Mouse (Mus musculus): ENCODE measurements around the gene Ano10. TPM values are rescaled to one million over a fixed set of nuclear protein-coding genes. Genes with fewer than 3 reads are reported as not detected.
"Not testable (repeated sequence)": the region's sequence is repeated elsewhere in the genome, so short reads cannot be mapped to it uniquely, and the experiment has no call there.

Ano10 gene
- polyA plus RNA-seq, 1 experiment from 2014 or later = 46.1 TPM

GRCm38 (mm10) chr9:122173405-122174233, 120.6 kb downstream of the Ano10 start:
- no peak overlapping the region for H3K4me3 ChIP-seq
- H3K36me3 ChIP-seq = peaks cover 26% of the 10 kb centered on the region
- H3K4me1 ChIP-seq = peaks cover 19% of the 10 kb centered on the region
- no peak overlapping the region for H3K27ac ChIP-seq
- no peak overlapping the region for H3K4me2 ChIP-seq
- WGBS = 67% methylated on average over 9 of the region's 9 CpGs
- no peaks in the 10 kb centered on the region for H3K9me3 ChIP-seq
- no peak for ATAC-seq (ENCODE audit: insufficient number of reproducible peaks, low FRiP score, low TSS enrichment, low read depth)
- H3K27me3 ChIP-seq = no peaks in the 10 kb centered on the region
- H3K9ac ChIP-seq = no peak overlapping the region

GRCm38 (mm10) chr9:122172612-122173186, 121.5 kb downstream of the Ano10 start:
- no peaks in the 10 kb centered on the region for H3K9me3 ChIP-seq
- H3K36me3 ChIP-seq = peaks cover 30% of the 10 kb centered on the region
- 87% methylated on average over 11 of the region's 11 CpGs for WGBS
- no peak overlapping the region for H3K4me2 ChIP-seq
- H3K9ac ChIP-seq = no peak overlapping the region
- H3K4me1 ChIP-seq = peaks cover 10% of the 10 kb centered on the region
- no peak for ATAC-seq (ENCODE audit: insufficient number of reproducible peaks, low FRiP score, low TSS enrichment, low read depth)
- H3K27ac ChIP-seq = no peak overlapping the region
- H3K27me3 ChIP-seq = no peaks in the 10 kb centered on the region
- H3K4me3 ChIP-seq = no peak overlapping the region

- Histone ChIP-seq H3K27me3 (no peaks in the 10 kb centered on the region), H3K4me1 (peaks cover 9% of the 10 kb centered on the region), H3K27ac (no peak overlapping the region), H3K36me3 (peaks cover 54% of the 10 kb centered on the region), H3K4me3 (no peak overlapping the region), H3K9ac (no peak overlapping the region), H3K9me3 (no peaks in the 10 kb centered on the region), H3K4me2 (no peak overlapping the region)
- 92% methylated on average over 6 of the region's 6 CpGs for WGBS
- no peak for ATAC-seq (ENCODE audit: insufficient number of reproducible peaks, low FRiP score, low TSS enrichment, low read depth)
Measured at GRCm38 (mm10) chr9:122169901-122170300, 124.3 kb downstream of the Ano10 start.

DNA sequence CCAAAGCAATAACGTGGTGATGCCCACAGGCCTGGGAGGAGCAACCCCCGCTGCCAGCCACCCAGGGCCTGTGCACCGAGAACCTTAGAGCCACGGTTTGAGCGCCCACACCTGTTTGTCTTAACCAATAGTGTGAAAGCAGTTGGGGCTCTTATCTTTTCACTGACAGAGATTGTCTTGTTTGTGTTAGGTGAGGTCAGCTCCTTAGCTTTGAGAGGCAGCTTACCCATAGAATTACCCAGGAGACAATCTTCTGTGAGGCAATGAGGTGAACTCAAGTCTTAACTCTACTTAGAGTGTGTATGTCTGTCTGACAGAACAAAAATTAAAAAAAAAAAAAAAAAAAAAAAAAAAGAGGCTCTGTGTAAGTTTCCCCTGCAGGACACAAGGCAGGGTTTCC, 126.5 kb downstream of the Ano10 start:
- peaks cover 63% of the 10 kb centered on the region for H3K36me3 ChIP-seq
- not testable (repeated sequence) for H3K27ac ChIP-seq; H3K9me3 ChIP-seq; H3K27me3 ChIP-seq; ATAC-seq (ENCODE audit: insufficient number of reproducible peaks, low FRiP score, low TSS enrichment, low read depth); H3K4me2 ChIP-seq; H3K4me3 ChIP-seq; H3K9ac ChIP-seq; H3K4me1 ChIP-seq
- WGBS = 83% methylated on average over 5 of the region's 5 CpGs

DNA sequence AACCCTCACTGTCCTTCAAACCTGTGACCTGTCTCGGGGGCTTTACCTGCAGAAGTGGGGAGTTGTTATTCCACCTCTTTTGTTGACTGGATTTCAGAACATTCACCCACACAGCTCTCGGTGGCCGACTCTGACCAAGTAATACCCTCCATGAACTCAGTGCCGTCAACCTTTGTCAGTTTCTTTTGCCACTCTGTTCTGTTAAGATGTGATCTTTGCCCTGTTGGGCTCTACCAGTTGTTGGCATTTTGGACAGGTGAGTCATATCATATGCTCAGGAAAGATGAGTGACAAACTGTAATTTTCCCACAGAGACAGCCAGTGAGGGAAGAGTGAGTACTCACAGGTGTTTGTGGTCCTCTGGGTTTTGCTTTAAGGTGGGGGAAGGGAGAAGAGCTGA, 129.7 kb downstream of the Ano10 start:
- ATAC-seq (ENCODE audit: insufficient number of reproducible peaks, low FRiP score, low TSS enrichment, low read depth) = no peak
- Histone ChIP-seq H3K27me3 (no peaks in the 10 kb centered on the region), H3K9ac (no peak overlapping the region), H3K9me3 (no peaks in the 10 kb centered on the region), H3K4me3 (no peak overlapping the region), H3K27ac (no peak overlapping the region), H3K4me1 (no peaks in the 10 kb centered on the region), H3K36me3 (peaks cover 62% of the 10 kb centered on the region), H3K4me2 (no peak overlapping the region)
- 92% methylated on average over 4 of the region's 4 CpGs for WGBS

- Histone ChIP-seq H3K9ac (no peak overlapping the region), H3K27ac (no peak overlapping the region), H3K4me3 (no peak overlapping the region), H3K9me3 (no peaks in the 10 kb centered on the region), H3K4me1 (0 out of 2 replicates have a peak, but pooled peaks cover 2% of the 10 kb centered on the region), H3K27me3 (no peaks in the 10 kb centered on the region), H3K4me2 (no peak overlapping the region), H3K36me3 (peaks cover 39% of the 10 kb centered on the region)
- 94% methylated on average over 14 of the region's 14 CpGs for WGBS
- no peak for ATAC-seq (ENCODE audit: insufficient number of reproducible peaks, low FRiP score, low TSS enrichment, low read depth)
Measured at GRCm38 (mm10) chr9:122157079-122157441, 137.2 kb downstream of the Ano10 start.

DNA sequence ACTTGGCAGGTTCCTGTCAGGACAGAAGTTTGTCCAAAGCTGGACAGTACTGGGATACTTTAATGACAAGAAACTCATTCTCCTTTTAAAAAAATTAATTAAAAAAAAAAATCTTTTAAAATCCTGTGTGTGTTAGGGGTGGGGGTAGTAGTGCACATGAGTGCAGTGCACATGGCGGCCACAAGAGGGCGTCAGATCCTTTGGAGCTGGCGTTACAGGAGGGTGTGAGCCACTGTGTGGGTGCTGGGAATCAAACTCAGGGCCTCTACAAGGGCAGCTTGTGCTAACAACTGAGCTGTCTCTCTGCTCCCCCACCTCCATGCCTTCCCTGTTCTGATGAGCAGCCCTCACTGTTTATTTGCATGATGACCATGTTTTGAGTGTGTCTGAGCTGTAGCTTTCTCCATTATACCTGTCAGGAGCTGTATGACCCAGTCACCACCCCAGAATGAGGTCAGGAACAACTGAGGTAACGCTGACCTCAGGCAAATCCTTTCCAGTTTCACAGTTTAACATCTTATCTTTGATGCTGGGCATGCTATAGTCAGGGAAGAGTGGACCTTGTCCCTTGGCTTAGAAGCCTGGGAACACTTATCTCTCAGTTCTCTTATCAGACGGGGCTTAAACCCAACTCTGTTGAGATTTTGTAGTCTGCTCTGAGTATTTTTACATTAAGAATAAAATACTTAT, 137.7 kb downstream of the Ano10 start:
- H3K9me3 ChIP-seq = no peaks in the 10 kb centered on the region
- H3K9ac ChIP-seq = no peak overlapping the region
- H3K4me2 ChIP-seq = no peak overlapping the region
- WGBS = 84% methylated on average over 5 of the region's 5 CpGs
- H3K27ac ChIP-seq = no peak overlapping the region
- H3K4me3 ChIP-seq = no peak overlapping the region
- H3K4me1 ChIP-seq = 0 out of 2 replicates have a peak, but pooled peaks cover 2% of the 10 kb centered on the region
- H3K27me3 ChIP-seq = no peaks in the 10 kb centered on the region
- peaks cover 40% of the 10 kb centered on the region for H3K36me3 ChIP-seq
- ATAC-seq (ENCODE audit: insufficient number of reproducible peaks, low FRiP score, low TSS enrichment, low read depth) = no peak

GRCm38 (mm10) chr9:122155193-122155592, 139.0 kb downstream of the Ano10 start:
- no peaks in the 10 kb centered on the region for H3K9me3 ChIP-seq
- H3K27me3 ChIP-seq = no peaks in the 10 kb centered on the region
- no peak overlapping the region for H3K9ac ChIP-seq
- WGBS = 94% methylated on average over 1 of the region's 1 CpGs
- H3K4me3 ChIP-seq = no peak overlapping the region
- H3K27ac ChIP-seq = no peak overlapping the region
- H3K4me1 ChIP-seq = 0 out of 2 replicates have a peak, but pooled peaks cover 2% of the 10 kb centered on the region
- H3K36me3 ChIP-seq = peaks cover 31% of the 10 kb centered on the region
- ATAC-seq (ENCODE audit: insufficient number of reproducible peaks, low FRiP score, low TSS enrichment, low read depth) = no peak
- no peak overlapping the region for H3K4me2 ChIP-seq

- Histone ChIP-seq H3K4me1 (0 out of 2 replicates have a peak, but pooled peaks cover 2% of the 10 kb centered on the region), H3K36me3 (peaks cover 24% of the 10 kb centered on the region), H3K9me3 (no peaks in the 10 kb centered on the region), H3K9ac (no peak overlapping the region), H3K27me3 (no peaks in the 10 kb centered on the region), H3K4me2 (no peak overlapping the region), H3K4me3 (no peak overlapping the region), H3K27ac (no peak overlapping the region)
- ATAC-seq (ENCODE audit: insufficient number of reproducible peaks, low FRiP score, low TSS enrichment, low read depth) = no peak
- 91% methylated on average over 3 of the region's 3 CpGs for WGBS
Measured at GRCm38 (mm10) chr9:122153436-122153835, 140.8 kb downstream of the Ano10 start.

- ATAC-seq (ENCODE audit: insufficient number of reproducible peaks, low FRiP score, low TSS enrichment, low read depth) = no peak
Measured at GRCm38 (mm10) chr9:122152501-122152900, 141.7 kb downstream of the Ano10 start.

DNA sequence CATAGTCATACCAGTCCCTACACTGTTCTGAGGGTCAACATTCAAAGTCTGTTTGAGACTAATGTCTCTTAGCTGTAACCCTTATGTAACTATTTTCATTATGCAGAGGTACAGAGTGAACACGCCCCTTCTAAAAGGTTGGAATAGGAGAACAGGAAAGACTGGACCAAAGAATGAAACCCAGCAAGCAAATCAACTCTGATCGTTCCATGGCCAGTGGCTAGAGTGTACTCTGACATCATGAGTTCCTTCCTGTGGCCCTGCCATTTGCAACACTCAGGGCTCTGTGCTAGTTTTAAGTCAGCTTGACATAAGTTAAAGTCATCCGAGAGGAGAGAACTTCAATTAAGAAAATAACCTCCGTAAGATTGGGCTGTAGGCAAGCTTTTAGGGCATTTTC, 142.2 kb downstream of the Ano10 start:
- Histone ChIP-seq H3K27me3 (no peaks in the 10 kb centered on the region), H3K9ac (no peak overlapping the region), H3K9me3 (no peaks in the 10 kb centered on the region), H3K36me3 (peaks cover 11% of the 10 kb centered on the region), H3K4me3 (no peak overlapping the region), H3K27ac (no peak overlapping the region), H3K4me2 (no peak overlapping the region), H3K4me1 (0 out of 2 replicates have a peak, but pooled peaks cover 2% of the 10 kb centered on the region)
- ATAC-seq (ENCODE audit: insufficient number of reproducible peaks, low FRiP score, low TSS enrichment, low read depth) = no peak
- WGBS = 86% methylated on average over 4 of the region's 4 CpGs

More at GRCm38 (mm10) chr9:122152501-122152900, 141.7 kb downstream of the Ano10 start:
- no peak overlapping the region for H3K27ac ChIP-seq
- H3K4me1 ChIP-seq = 0 out of 2 replicates have a peak, but pooled peaks cover 2% of the 10 kb centered on the region
- no peak overlapping the region for H3K4me2 ChIP-seq
- no peaks in the 10 kb centered on the region for H3K27me3 ChIP-seq
- peaks cover 15% of the 10 kb centered on the region for H3K36me3 ChIP-seq
- WGBS = 80% methylated on average over 1 of the region's 1 CpGs
- H3K9ac ChIP-seq = no peak overlapping the region
- H3K9me3 ChIP-seq = no peaks in the 10 kb centered on the region
- no peak overlapping the region for H3K4me3 ChIP-seq
